Mouse (Mus musculus) G1E (cell line): ENCODE measurements around the gene Prr14l. TPM values are rescaled to one million over a fixed set of nuclear protein-coding genes. Genes with fewer than 3 reads are reported as not detected.
"Not testable (repeated sequence)": the region's sequence is repeated elsewhere in the genome, so short reads cannot be mapped to it uniquely, and the experiment has no call there.

Experiments
- ATAC-seq: 2 replicates; pipeline ENCODE4 v1.8.0; 2016; ENCODE audit warnings: mild to moderate bottlenecking; ENCODE audit not compliant: insufficient number of reproducible peaks, poor library complexity, low FRiP score, severe bottlenecking; ENCODE audit errors: extremely low read depth
- DNase-seq: peaks from one replicate; pipeline ENCODE4 v3.0.0; 2012; ENCODE audit warnings: low spot score
- H3K27me3 ChIP-seq: 2 replicates; pipeline ENCODE4 v1.6.1; 2012; ENCODE audit warnings: mild to moderate bottlenecking, low read length, inconsistent platforms; ENCODE audit not compliant: insufficient read depth
- H3K36me3 ChIP-seq: replicated peaks from 2 replicates; pipeline ENCODE3; 2012; ENCODE audit warnings: mild to moderate bottlenecking, inconsistent platforms
- H3K4me1 ChIP-seq: 2 replicates; pipeline ENCODE4 v1.6.1; 2012; ENCODE audit warnings: low read depth, low read length, inconsistent platforms, mixed read lengths; ENCODE audit not compliant: insufficient read depth
- H3K4me3 ChIP-seq: 2 replicates; pipeline ENCODE4 v1.5.1; 2012; ENCODE audit warnings: low read depth, mild to moderate bottlenecking, inconsistent platforms, low read length, moderate library complexity, mixed read lengths
- H3K9me3 ChIP-seq: replicated peaks from 2 replicates; pipeline ENCODE4 v1.6.1; 2012; ENCODE audit warnings: inconsistent platforms
- CTCF ChIP-seq: IDR thresholded peaks from 2 replicates; pipeline ENCODE4 v1.5.1; 2012; ENCODE audit warnings: low read depth, low read length, inconsistent platforms, mixed read lengths
- GATA1 ChIP-seq: IDR thresholded peaks from 2 replicates; pipeline ENCODE4 v1.6.1; 2012; ENCODE audit warnings: borderline replicate concordance, low read length, inconsistent platforms, mixed read lengths
- GATA2 ChIP-seq: IDR thresholded peaks from 2 replicates; pipeline ENCODE4 v1.6.1; 2012; ENCODE audit warnings: low read depth, low read length, inconsistent platforms, borderline replicate concordance
- POLR2AphosphoS5 ChIP-seq: IDR thresholded peaks from 2 replicates; pipeline ENCODE4 v1.6.1; 2012; ENCODE audit warnings: low read depth, low read length, inconsistent platforms; ENCODE audit not compliant: insufficient replicate concordance
- TAL1 ChIP-seq: conservative IDR thresholded peaks from 2 replicates; pipeline ENCODE4 v1.6.1; 2012; ENCODE audit warnings: low read depth, low read length, inconsistent platforms, mixed read lengths
- polyA plus RNA-seq: library from polyadenylated mRNA; stranded (reverse); fragments of >175 nt; gene quantifications from 2 replicates; pipeline ENCODE4 v1.2.3, GENCODE M21; 2012
- total RNA-seq, 2 experiments: library from RNA; stranded (forward) in 1 of 2; stranded (reverse) in 1 of 2; fragments of 200-1000 nt in 1 of 2; fragments of >200 nt in 1 of 2; fragmentation: Nextera tagmentation in 1 of 2; gene quantifications; 2 replicates each; pipeline ENCODE4 v1.2.3; 2014 to 2017

Gene Prr14l
- total and polyA plus RNA-seq, 3 experiments: 30.7 to 68.9 (median 35.8) TPM

DNA sequence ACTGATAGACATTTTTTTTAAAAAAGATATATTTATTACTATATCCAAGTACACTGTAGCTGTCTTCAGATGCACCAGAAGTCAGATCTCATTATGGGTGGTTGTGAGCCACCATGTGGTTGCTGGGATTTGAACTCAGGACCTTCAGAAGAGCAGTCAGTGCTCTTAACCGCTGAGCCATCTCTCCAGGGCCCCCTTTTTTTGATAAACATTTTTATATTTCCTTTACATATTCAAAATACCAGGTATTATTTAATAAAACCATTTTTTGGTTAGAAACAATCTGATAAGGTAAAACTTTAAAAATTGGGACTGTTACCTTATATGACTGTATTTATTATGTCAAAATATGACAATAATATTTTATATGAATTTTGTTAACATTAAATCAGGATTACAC is 7.0 kb upstream of the Prr14l start:
- no peak for TF ChIP-seq GATA2
- no peak for TF ChIP-seq POLR2AphosphoS5
- TF ChIP-seq GATA1: no peak
- TF ChIP-seq CTCF: no peak
- Histone ChIP-seq H3K36me3 (peaks cover 9% of the 10 kb centered on the region), H3K4me3 (no peak overlapping the region), H3K9me3 (no peaks in the 10 kb centered on the region), H3K4me1 (peaks cover 31% of the 10 kb centered on the region), H3K27me3 (no peaks in the 10 kb centered on the region)
- DNase-seq (no peak), ATAC-seq (no peak)

DNA sequence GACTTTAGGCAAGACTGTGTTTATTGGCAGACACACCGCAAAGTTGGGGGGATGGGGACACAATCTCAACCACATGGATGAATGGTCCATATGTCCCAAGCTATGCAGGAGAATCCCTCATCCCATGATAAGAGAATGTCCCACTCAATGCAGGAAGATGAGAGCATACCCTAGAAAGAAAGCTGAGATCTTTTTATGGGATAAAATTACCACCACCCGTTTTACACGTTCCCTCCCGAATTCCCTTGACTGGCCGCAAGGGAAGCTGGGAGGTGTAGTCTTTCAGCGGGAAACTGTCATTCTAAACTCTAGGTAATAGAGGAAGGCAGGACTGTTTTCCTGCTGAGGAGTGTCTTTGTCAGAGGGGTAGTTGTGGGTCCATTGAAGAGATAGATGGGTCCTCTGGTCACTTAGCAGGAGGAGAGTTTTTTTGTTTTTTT is 3.7 kb upstream of the Prr14l start:
- TF ChIP-seq POLR2AphosphoS5: no peak
- no peak for TF ChIP-seq TAL1
- no peak for TF ChIP-seq CTCF
- H3K27me3 ChIP-seq: no peaks in the 10 kb centered on the region
- DNase-seq (peak; percentile 59), ATAC-seq (0 out of 2 replicates have a peak, but pooled peaks have one; percentile 43)
- no peaks in the 10 kb centered on the region for H3K9me3 ChIP-seq
- no peaks in the 10 kb centered on the region for H3K36me3 ChIP-seq
- H3K4me3 ChIP-seq: peak overlapping the region; percentile 67
- peaks cover 28% of the 10 kb centered on the region for H3K4me1 ChIP-seq

DNA sequence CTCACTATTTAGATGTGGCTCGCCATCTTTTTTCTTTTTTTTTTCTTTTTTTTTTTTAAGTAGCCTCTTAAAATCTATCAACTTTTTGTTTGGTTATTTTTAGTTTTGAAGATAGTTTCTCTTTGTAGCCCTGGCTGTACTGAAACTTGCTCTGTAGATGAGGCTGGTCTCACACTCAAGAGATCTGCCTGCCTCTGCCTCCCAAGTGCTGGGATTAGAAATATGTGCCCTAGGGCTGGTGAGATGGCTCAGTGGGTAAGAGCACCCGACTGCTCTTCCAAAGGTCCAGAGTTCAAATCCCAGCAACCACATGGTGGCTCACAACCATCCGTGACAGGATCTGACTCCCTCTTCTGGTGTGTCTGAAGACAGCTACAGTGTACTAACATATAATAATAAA is 1.2 kb upstream of the Prr14l start:
- H3K27me3 ChIP-seq, H3K9me3 ChIP-seq, ATAC-seq, DNase-seq, H3K4me3 ChIP-seq: not testable (repeated sequence)
- peaks cover 17% of the 10 kb centered on the region for H3K36me3 ChIP-seq
- H3K4me1 ChIP-seq: peaks cover 42% of the 10 kb centered on the region

GRCm38 (mm10) chr5:32854818-32855217 is 762 bp upstream of the Prr14l start:
- no peak overlapping the region for H3K4me3 ChIP-seq
- DNase-seq (no peak), ATAC-seq (no peak)
- peaks cover 43% of the 10 kb centered on the region for H3K4me1 ChIP-seq
- H3K36me3 ChIP-seq: peaks cover 18% of the 10 kb centered on the region
- no peak for TF ChIP-seq CTCF
- no peak for TF ChIP-seq POLR2AphosphoS5
- no peak for TF ChIP-seq GATA1
- no peak for TF ChIP-seq TAL1
- TF ChIP-seq GATA2: no peak
- no peaks in the 10 kb centered on the region for H3K9me3 ChIP-seq
- no peaks in the 10 kb centered on the region for H3K27me3 ChIP-seq

DNA sequence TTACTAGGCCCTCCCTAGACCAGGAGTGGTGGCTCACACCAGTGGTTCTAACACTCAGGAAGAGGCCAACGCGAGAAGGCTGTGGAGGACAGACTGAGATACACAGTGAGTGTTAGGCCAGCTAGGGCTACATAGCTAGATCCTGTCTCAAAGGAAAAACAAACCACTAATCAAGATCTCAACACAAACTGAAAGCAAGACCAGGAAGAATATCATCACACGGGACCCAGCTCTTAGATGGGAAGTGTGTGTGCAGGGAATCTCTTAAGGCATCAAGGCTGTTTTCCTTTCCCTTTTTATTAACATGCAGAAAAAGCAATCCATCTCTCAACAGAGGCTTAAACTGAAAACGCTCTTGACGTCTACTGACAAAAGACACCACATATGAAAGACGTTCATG is 2.0 kb downstream of the Prr14l start:
- ATAC-seq (no peak), DNase-seq (no peak)
- Histone ChIP-seq H3K9me3 (no peaks in the 10 kb centered on the region), H3K4me1 (peaks cover 51% of the 10 kb centered on the region), H3K36me3 (peaks cover 34% of the 10 kb centered on the region), H3K27me3 (no peaks in the 10 kb centered on the region), H3K4me3 (peak overlapping the region; percentile 46; the same call in 1 of the 2 replicates)
- no peak for TF ChIP-seq POLR2AphosphoS5
- no peak for TF ChIP-seq GATA2
- no peak for TF ChIP-seq CTCF
- no peak for TF ChIP-seq TAL1
- no peak for TF ChIP-seq GATA1

DNA sequence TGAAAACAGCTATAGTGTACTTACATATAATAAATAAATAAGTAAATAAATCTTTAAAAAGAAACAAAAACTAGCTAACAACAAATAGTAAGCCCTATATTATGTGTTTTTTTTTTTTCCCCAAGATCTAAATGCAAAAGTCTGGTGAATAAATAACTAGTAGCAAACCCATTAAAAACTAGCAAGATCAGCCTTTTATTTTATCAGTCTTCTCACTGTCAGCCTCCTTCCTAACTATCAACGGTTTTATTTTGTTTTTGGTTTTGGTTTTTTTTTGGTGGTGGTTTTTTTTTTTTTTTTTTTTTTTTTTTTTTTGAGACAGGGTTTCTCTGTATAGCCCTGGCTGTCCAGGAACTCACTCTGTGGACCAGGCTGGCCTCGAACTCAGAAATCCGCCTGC is 4.5 kb downstream of the Prr14l start:
- not testable (repeated sequence) for ATAC-seq, DNase-seq
- H3K36me3 ChIP-seq: peaks cover 57% of the 10 kb centered on the region

DNA sequence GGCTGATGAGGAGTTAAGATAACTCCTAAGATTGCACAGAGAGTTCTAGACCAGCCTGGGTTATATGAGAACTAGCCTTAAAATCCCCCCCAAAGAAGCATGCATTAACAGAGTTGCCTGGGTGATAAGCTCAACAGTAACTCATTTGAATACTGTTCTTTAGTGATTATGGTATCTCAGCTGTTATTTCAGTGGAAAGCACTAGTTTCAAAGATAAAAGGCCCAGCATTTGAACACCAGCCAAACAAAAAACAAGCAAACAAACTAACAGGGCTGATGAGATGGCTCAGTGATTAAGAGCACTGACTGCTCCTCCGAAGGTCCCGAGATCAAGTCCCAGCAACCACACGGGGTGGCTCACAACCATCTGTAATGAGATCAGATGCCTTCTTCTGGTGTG is 4.9 kb downstream of the Prr14l start:
- DNase-seq (no peak), ATAC-seq (no peak)
- Histone ChIP-seq H3K4me3 (no peak overlapping the region), H3K27me3 (no peaks in the 10 kb centered on the region), H3K36me3 (peaks cover 61% of the 10 kb centered on the region), H3K4me1 (peaks cover 39% of the 10 kb centered on the region), H3K9me3 (no peaks in the 10 kb centered on the region)
- TF ChIP-seq GATA1 (no peak), TAL1 (no peak), CTCF (no peak), POLR2AphosphoS5 (no peak), GATA2 (no peak)

More for the DNA sequence above, 4.5 kb downstream of the Prr14l start:
- H3K9me3 ChIP-seq, H3K27me3 ChIP-seq, H3K4me3 ChIP-seq: not testable (repeated sequence)
- peaks cover 43% of the 10 kb centered on the region for H3K4me1 ChIP-seq
